Mouse (Mus musculus) heart, postnatal 0 days (tissue): ENCODE data around the gene Ttc6. TPM values are rescaled to one million over a fixed set of nuclear protein-coding genes. Genes with fewer than 3 reads are reported as not detected.

Source experiments
- ATAC-seq: fragments of 200-750 bp; cut with Nextera tagmentation; 2 replicates; pipeline ENCODE4 v1.8.0; 2017; ENCODE audit warnings: low read depth, moderate number of reproducible peaks, moderate library complexity; ENCODE audit not compliant: insufficient read depth
- DNase-seq: peaks from one replicate; pipeline ENCODE4 v3.0.0-alpha.2; 2016; ENCODE audit warnings: low spot score
- H3K27ac ChIP-seq: fragments of 300-500 bp; sonication (generic); 2 replicates; pipeline ENCODE4 v1.5.1; 2014; ENCODE audit warnings: low read depth, mild to moderate bottlenecking
- H3K27me3 ChIP-seq: fragments of 300-500 bp; sonication (generic); 2 replicates; pipeline ENCODE4 v1.6.1; 2014; ENCODE audit warnings: low read length, mixed read lengths; ENCODE audit not compliant: control insufficient read depth, insufficient read depth
- H3K36me3 ChIP-seq: fragments of 300-500 bp; sonication (generic); replicated peaks from 2 replicates; pipeline ENCODE4 v1.6.1; 2014; ENCODE audit warnings: low read length, mixed read lengths; ENCODE audit not compliant: control insufficient read depth, insufficient read depth
- H3K4me1 ChIP-seq: fragments of 300-500 bp; sonication (generic); 2 replicates; pipeline ENCODE4 v1.6.1; 2014; ENCODE audit warnings: antibody characterized with exemption; ENCODE audit not compliant: control insufficient read depth, insufficient read depth
- H3K4me2 ChIP-seq: fragments of 300-500 bp; sonication (generic); 2 replicates; pipeline ENCODE4 v1.6.1; 2014; ENCODE audit warnings: low read depth, mild to moderate bottlenecking, low read length, moderate library complexity
- H3K4me3 ChIP-seq: fragments of 300-500 bp; sonication (generic); 2 replicates; pipeline ENCODE4 v1.5.1; 2014; ENCODE audit warnings: low read depth, low read length
- H3K9ac ChIP-seq: fragments of 300-500 bp; sonication (generic); replicated peaks from 2 replicates; pipeline ENCODE4 v1.6.1; 2014; ENCODE audit warnings: low read depth, low read length, mixed read lengths
- H3K9me3 ChIP-seq: fragments of 300-500 bp; sonication (generic); replicated peaks from 2 replicates; pipeline ENCODE4 v1.6.1; 2016; ENCODE audit warnings: low read length; ENCODE audit not compliant: control insufficient read depth
- CTCF ChIP-seq: IDR thresholded peaks from 2 replicates; pipeline ENCODE4 v1.5.1; 2016; ENCODE audit warnings: antibody characterized with exemption, control low read depth, low read depth
- EP300 ChIP-seq: IDR thresholded peaks from 2 replicates; pipeline ENCODE4 v1.6.1; 2016; ENCODE audit warnings: antibody characterized with exemption, low read depth
- WGBS: fragments of 180-500 bp; shearing (Covaris S2); extraction: QIAGEN DNeasy Blood & Tissue Kit; methylation state at CpG from one replicate; pipeline ENCODE4 v1.1.7; 2014; 5-methylcytosine and 5-hydroxymethylcytosine counted together
- polyA plus RNA-seq: library from polyadenylated mRNA; unstranded; fragments of >200 nt; fragmentation: Nextera tagmentation; extraction: Ambion mirVana; gene quantifications from 2 replicates; pipeline ENCODE4 v1.2.1, GENCODE M21; 2015
- total RNA-seq: library from RNA; depleted of rRNA; stranded (reverse); fragments of >200 nt; gene quantifications from 2 replicates; pipeline ENCODE4 v1.2.3, GENCODE M21; 2014; ENCODE audit warnings: low replicate concordance; rRNA removed

The Ttc6 gene
- total RNA-seq = 0.15 TPM in 1 of 2 replicates, not detected in the other
- polyA plus RNA-seq = 0.01 TPM in 1 of 2 replicates, not detected in the other

DNA sequence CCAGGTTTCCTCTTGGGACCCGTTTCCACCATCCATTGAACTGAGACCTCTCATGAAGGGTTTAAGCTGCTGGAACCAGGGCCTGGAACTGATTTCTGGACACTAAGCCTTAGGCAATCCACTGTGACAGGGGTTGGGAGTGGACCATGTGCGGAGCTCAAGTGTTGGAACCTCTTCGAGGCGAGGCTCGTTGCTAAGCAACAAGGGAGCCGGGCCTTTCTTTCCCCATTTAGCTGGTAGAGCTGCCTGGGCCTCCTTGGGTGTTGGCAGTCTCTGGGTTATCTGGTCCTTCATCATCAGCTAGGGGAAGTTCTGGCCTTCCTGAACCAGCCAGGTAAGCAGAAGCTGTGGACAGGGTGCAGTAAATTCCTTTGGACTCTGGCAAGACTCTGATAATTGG, at the start of gene Ttc6:
Ttc6 (plus strand) TSS at position 205 of the 400 bp plus-strand sequence.
- Histone ChIP-seq H3K4me3 (no peak within 1 kb of the TSS), H3K27ac (no peak within 1 kb of the TSS), H3K4me1 (no peaks in the 10 kb centered on the region), H3K9me3 (no peaks in the 10 kb centered on the region), H3K36me3 (no peaks in the 10 kb centered on the region), H3K4me2 (no peak within 1 kb of the TSS), H3K27me3 (no peaks in the 10 kb centered on the region), H3K9ac (no peak within 1 kb of the TSS)
- no peak for DNase-seq
- TF ChIP-seq EP300 (no peak), CTCF (no peak)
- ATAC-seq = no peak
- 70% methylated on average over 6 of the region's 6 CpGs for WGBS

DNA sequence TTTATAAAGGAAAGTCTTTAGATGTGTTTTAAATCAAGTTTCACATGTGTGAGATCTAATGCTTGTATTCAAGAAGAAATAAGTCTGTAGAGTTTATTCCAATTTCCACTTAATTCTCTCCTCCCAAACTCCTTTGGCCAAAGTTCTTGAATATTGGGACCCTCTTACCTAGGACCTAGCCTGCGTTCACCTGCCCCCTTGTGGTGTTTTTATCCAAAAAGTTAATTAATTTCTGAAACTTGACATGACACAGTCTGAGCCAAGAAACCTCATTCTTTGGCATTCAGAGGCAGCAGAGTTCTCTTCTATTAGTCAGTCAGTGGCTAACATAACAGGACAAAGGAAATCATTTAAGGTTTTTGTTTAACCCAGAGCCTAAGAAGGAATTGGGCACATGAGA, 49.4 kb upstream of the Ttc6 start:
- no peak for ATAC-seq
- DNase-seq = no peak
- no peaks in the 10 kb centered on the region for H3K4me1 ChIP-seq

GRCm38 (mm10) chr12:57515702-57516377, 48.1 kb upstream of the Ttc6 start:
- DNase-seq (no peak), ATAC-seq (no peak)
- no peaks in the 10 kb centered on the region for H3K9me3 ChIP-seq
- no peaks in the 10 kb centered on the region for H3K4me1 ChIP-seq
- 48% methylated on average over 12 of the region's 12 CpGs for WGBS
- peaks cover 2% of the 10 kb centered on the region; the same call in 1 of the 2 replicates for H3K27me3 ChIP-seq
- H3K4me3 ChIP-seq = no peak overlapping the region
- H3K4me2 ChIP-seq = no peak overlapping the region
- no peaks in the 10 kb centered on the region for H3K36me3 ChIP-seq
- no peak for TF ChIP-seq EP300
- TF ChIP-seq CTCF = no peak
- no peak overlapping the region for H3K27ac ChIP-seq
- H3K9ac ChIP-seq = no peak overlapping the region

More for the DNA sequence above, 49.4 kb upstream of the Ttc6 start:
- no peak for TF ChIP-seq CTCF
- no peaks in the 10 kb centered on the region for H3K36me3 ChIP-seq
- no peak overlapping the region for H3K4me2 ChIP-seq
- no peak overlapping the region for H3K9ac ChIP-seq
- 61% methylated on average over 1 of the region's 1 CpGs for WGBS
- H3K4me3 ChIP-seq = no peak overlapping the region
- H3K9me3 ChIP-seq = no peaks in the 10 kb centered on the region
- no peak overlapping the region for H3K27ac ChIP-seq
- H3K27me3 ChIP-seq = peaks cover 2% of the 10 kb centered on the region; the same call in 1 of the 2 replicates

DNA sequence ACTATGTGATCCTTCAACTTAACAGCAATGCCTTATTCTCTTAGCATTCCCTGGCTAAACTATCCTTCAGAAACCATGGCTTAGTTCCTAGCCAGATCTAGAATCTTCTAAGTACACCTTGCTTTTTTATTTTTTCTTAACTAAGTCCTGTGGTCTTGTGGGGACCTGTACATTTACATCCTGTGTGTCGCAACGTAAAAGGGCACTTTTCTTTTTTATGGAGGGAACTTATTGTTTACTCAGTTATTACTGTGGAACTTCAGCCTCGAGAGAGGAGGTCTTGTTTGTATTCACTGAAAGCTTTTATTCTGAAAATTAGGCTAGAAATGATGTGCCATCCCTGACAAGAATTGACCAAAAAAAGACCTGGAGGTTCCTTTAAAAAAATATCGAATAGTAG, 35.6 kb upstream of the Ttc6 start:
- Histone ChIP-seq H3K4me3 (no peak overlapping the region), H3K4me2 (no peak overlapping the region), H3K36me3 (no peaks in the 10 kb centered on the region), H3K27me3 (peaks cover 39% of the 10 kb centered on the region), H3K27ac (no peak overlapping the region), H3K9ac (no peak overlapping the region), H3K4me1 (no peaks in the 10 kb centered on the region), H3K9me3 (no peaks in the 10 kb centered on the region)
- 72% methylated on average over 4 of the region's 4 CpGs for WGBS
- ATAC-seq (no peak), DNase-seq (no peak)
- TF ChIP-seq EP300 = no peak
- TF ChIP-seq CTCF = no peak

- no peaks in the 10 kb centered on the region for H3K36me3 ChIP-seq
- TF ChIP-seq CTCF = no peak
- TF ChIP-seq EP300 = no peak
- H3K9ac ChIP-seq = no peak overlapping the region
Observed at GRCm38 (mm10) chr12:57530474-57530873, 33.4 kb upstream of the Ttc6 start.

DNA sequence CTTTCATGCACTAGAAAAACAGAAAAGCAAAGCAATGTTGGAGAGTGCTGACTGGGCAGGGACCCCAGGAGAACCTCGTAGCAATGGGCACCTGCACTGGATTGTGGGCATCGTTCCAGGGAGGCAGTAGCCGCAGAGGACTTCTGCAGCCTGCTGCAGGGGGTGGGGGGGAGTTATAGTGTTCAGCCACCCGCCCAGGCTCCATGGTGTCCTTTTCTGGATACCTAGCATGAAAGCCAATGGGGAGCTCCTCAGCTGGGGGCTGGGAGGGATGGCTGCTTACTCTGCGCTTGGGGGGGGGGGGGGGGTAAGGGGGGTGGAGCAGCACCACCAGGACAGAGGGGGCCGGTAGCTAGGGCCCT, 29.4 kb upstream of the Ttc6 start:
- no peaks in the 10 kb centered on the region for H3K36me3 ChIP-seq
- ATAC-seq = no peak
- no peak overlapping the region for H3K4me2 ChIP-seq
- H3K9ac ChIP-seq = no peak overlapping the region
- no peak overlapping the region for H3K27ac ChIP-seq
- peaks cover 86% of the 10 kb centered on the region for H3K27me3 ChIP-seq
- H3K4me3 ChIP-seq = no peak overlapping the region
- H3K4me1 ChIP-seq = no peaks in the 10 kb centered on the region
- TF ChIP-seq EP300 (no peak), CTCF (no peak)
- DNase-seq = no peak
- 0% methylated on average over 6 of the region's 6 CpGs for WGBS
- H3K9me3 ChIP-seq = no peaks in the 10 kb centered on the region

More at GRCm38 (mm10) chr12:57530474-57530873, 33.4 kb upstream of the Ttc6 start:
- no peak overlapping the region for H3K4me3 ChIP-seq
- ATAC-seq (no peak), DNase-seq (no peak)
- H3K27me3 ChIP-seq = peaks cover 60% of the 10 kb centered on the region
- H3K4me2 ChIP-seq = no peak overlapping the region
- WGBS = 29% methylated on average over 9 of the region's 9 CpGs
- H3K4me1 ChIP-seq = no peaks in the 10 kb centered on the region
- H3K27ac ChIP-seq = no peak overlapping the region
- H3K9me3 ChIP-seq = no peaks in the 10 kb centered on the region
